Mouse (Mus musculus) cerebellum, adult 2 months (tissue): ENCODE measurements at regions not wholly inside any gene's neighbourhood (a gene's known extent, or its start where the extent isn't known, plus 50 kb on each side); places are given as distances from the start of the nearest gene placed in this dataset.

Experiments
- CTCF ChIP-seq: fragments of 200-500 bp; IDR thresholded peaks from 2 replicates; pipeline ENCODE4 v1.5.1; 2011; ENCODE audit warnings: low read depth, mild to moderate bottlenecking, control low read depth, low read length, moderate library complexity, borderline replicate concordance; ENCODE audit not compliant: insufficient read depth
- POLR2A ChIP-seq: fragments of 200-500 bp; IDR thresholded peaks from 2 replicates; pipeline ENCODE4 v1.6.1; 2011; ENCODE audit warnings: low read length, control low read depth, borderline replicate concordance; ENCODE audit not compliant: insufficient read depth

- TF ChIP-seq POLR2A = no peak
- no peak for TF ChIP-seq CTCF
Observed at GRCm38 (mm10) chr12:26589091-26589490, 120.1 kb downstream of the Cmpk2 start.
